Mouse (Mus musculus) lung, embryonic 14.5 days (tissue): ENCODE measurements around the gene Il6ra. TPM values are rescaled to one million over a fixed set of nuclear protein-coding genes. Genes with fewer than 3 reads are reported as not detected.

Experiments
- ATAC-seq: fragments of 200-750 bp; cut with Nextera tagmentation; 2 replicates; pipeline ENCODE4 v1.8.0; 2017; ENCODE audit warnings: mild to moderate bottlenecking, moderate TSS enrichment, moderate library complexity; ENCODE audit not compliant: insufficient read depth
- DNase-seq: peaks from one replicate; pipeline ENCODE4 v3.0.0-alpha.2; 2015
- H3K27ac ChIP-seq: fragments of 300-500 bp; sonication (generic); 2 replicates; pipeline ENCODE4 v1.5.1; 2014; ENCODE audit warnings: low read depth, mild to moderate bottlenecking, moderate library complexity
- H3K27me3 ChIP-seq: fragments of 300-500 bp; sonication (generic); 2 replicates; pipeline ENCODE4 v1.6.1; 2014; ENCODE audit warnings: low read length, control low read depth; ENCODE audit not compliant: insufficient read depth
- H3K36me3 ChIP-seq: fragments of 300-500 bp; sonication (generic); 2 replicates; pipeline ENCODE4 v1.6.1; 2014; ENCODE audit warnings: control low read depth; ENCODE audit not compliant: insufficient read depth
- H3K4me1 ChIP-seq: fragments of 300-500 bp; sonication (generic); 2 replicates; pipeline ENCODE4 v1.6.1; 2014; ENCODE audit warnings: antibody characterized with exemption, control low read depth; ENCODE audit not compliant: insufficient read depth
- H3K4me2 ChIP-seq: fragments of 300-500 bp; sonication (generic); 2 replicates; pipeline ENCODE4 v1.6.1; 2014; ENCODE audit warnings: mild to moderate bottlenecking
- H3K4me3 ChIP-seq: fragments of 300-500 bp; sonication (generic); 2 replicates; pipeline ENCODE4 v1.5.1; 2014; ENCODE audit warnings: low read depth, low read length
- H3K9ac ChIP-seq: fragments of 300-500 bp; sonication (generic); 2 replicates; pipeline ENCODE4 v1.6.1; 2014
- H3K9me3 ChIP-seq: fragments of 300-500 bp; sonication (generic); 2 replicates; pipeline ENCODE4 v1.6.1; 2016; ENCODE audit warnings: low read depth, low read length, control low read depth
- CTCF ChIP-seq: IDR thresholded peaks from 2 replicates; pipeline ENCODE4 v1.5.1; 2016; ENCODE audit warnings: antibody characterized with exemption, low read depth
- WGBS: fragments of 180-500 bp; shearing (Covaris S2); extraction: QIAGEN DNeasy Blood & Tissue Kit; methylation state at CpG from one replicate; pipeline ENCODE4 v1.1.7; 2014; 5-methylcytosine and 5-hydroxymethylcytosine counted together
- polyA plus RNA-seq: library from polyadenylated mRNA; unstranded; fragments of >200 nt; fragmentation: Nextera tagmentation; extraction: Ambion mirVana; gene quantifications from 2 replicates; pipeline ENCODE4 v1.2.1, GENCODE M21; 2014

Il6ra gene
- polyA plus RNA-seq, 1 experiment from 2014 or later, result 1.4 TPM

DNA sequence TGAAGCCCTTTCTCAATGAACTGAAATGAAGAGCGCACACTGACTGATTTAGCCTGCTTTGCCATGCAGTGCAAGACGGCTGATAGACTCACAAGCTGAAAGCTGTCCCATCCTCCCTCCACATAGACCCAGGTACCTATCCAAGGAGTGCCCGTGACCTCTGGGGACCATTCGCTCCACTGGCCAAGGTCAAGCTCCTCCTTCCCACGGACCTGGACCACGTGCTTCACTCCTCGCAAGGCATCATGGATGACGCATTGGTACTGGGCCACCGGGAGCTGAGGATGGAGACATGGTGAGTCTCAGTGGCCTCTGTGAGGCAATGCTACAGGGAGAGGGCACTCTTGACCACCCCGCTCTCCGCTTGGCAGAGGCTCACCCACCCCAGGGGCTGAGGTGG is 27.2 kb downstream of the Il6ra start:
- Histone ChIP-seq H3K27me3 (no peaks in the 10 kb centered on the region), H3K4me2 (no peak overlapping the region), H3K4me1 (no peaks in the 10 kb centered on the region), H3K27ac (no peak overlapping the region), H3K4me3 (no peak overlapping the region), H3K9me3 (no peaks in the 10 kb centered on the region), H3K36me3 (no peaks in the 10 kb centered on the region), H3K9ac (no peak overlapping the region)
- TF ChIP-seq CTCF, result no peak
- 90% methylated on average over 11 of the region's 11 CpGs for whole genome bisulfite sequencing
- DNase-seq (no peak), ATAC-seq (no peak)

DNA sequence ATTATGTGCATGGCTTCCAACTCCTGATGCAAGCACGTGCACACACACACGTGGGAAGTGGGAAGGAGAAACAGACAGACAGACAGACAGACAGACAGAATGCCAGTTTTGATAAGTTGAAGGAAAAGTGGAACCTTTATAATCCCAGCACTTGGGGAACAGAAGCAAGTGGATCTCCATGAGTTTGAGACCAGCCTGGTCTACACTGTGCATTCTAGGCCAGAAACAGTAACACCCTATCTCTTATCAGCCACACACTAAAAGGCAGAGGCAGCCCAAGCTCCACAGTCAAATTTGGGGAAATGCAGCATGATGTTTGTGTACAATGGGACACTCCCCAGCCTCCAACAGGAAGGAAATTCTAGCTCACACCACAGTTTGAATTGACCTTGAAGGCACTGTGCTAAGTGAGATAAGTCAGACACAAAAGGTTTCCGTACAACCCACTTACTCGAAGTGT is 29.4 kb downstream of the Il6ra start:
- TF ChIP-seq CTCF, result no peak
- ATAC-seq, result no peak
- 64% methylated on average over 4 of the region's 4 CpGs for WGBS

DNA sequence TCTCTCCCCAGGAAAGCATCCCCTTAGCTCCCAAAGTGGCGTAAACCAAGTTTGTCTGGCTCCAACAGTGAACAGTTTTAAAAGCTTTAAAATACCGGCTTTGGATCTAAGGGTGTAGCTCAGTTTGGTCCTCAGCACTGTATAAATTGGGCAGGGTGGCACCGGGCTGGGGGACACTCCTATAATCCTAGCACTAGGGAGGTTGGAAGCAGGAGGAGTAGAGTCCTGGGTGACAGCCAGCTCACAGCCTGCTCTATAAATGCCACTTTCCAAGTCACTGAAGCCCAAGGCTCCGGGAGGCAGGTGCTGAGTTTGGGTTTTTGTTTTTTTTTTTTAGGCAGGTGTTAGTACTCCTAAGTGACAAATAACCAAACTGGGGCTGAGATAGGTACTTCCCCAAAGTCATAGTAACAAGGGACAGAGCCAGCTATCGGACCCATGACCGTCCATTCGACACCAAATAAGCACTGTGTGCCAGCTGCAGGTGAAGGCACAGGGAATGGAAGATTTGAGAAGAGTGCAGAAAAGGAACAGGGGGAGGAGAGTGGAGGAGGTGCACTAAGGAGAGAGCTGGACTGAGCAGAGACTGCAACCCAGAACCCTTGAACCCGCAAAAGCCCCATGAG is 30.3 kb downstream of the Il6ra start:
- Histone ChIP-seq H3K9ac (no peak overlapping the region), H3K4me3 (no peak overlapping the region), H3K36me3 (no peaks in the 10 kb centered on the region), H3K4me1 (no peaks in the 10 kb centered on the region), H3K9me3 (no peaks in the 10 kb centered on the region), H3K4me2 (no peak overlapping the region), H3K27me3 (no peaks in the 10 kb centered on the region), H3K27ac (no peak overlapping the region)
- DNase-seq, result no peak
- WGBS, result 74% methylated on average over 8 of the region's 8 CpGs
- no peak for ATAC-seq
- TF ChIP-seq CTCF, result no peak

More for the DNA sequence above, 29.4 kb downstream of the Il6ra start:
- peak; percentile 29 for DNase-seq
- Histone ChIP-seq H3K36me3 (no peaks in the 10 kb centered on the region), H3K9me3 (no peaks in the 10 kb centered on the region), H3K4me3 (no peak overlapping the region), H3K4me2 (no peak overlapping the region), H3K4me1 (no peaks in the 10 kb centered on the region), H3K27me3 (no peaks in the 10 kb centered on the region), H3K27ac (no peak overlapping the region), H3K9ac (no peak overlapping the region)

DNA sequence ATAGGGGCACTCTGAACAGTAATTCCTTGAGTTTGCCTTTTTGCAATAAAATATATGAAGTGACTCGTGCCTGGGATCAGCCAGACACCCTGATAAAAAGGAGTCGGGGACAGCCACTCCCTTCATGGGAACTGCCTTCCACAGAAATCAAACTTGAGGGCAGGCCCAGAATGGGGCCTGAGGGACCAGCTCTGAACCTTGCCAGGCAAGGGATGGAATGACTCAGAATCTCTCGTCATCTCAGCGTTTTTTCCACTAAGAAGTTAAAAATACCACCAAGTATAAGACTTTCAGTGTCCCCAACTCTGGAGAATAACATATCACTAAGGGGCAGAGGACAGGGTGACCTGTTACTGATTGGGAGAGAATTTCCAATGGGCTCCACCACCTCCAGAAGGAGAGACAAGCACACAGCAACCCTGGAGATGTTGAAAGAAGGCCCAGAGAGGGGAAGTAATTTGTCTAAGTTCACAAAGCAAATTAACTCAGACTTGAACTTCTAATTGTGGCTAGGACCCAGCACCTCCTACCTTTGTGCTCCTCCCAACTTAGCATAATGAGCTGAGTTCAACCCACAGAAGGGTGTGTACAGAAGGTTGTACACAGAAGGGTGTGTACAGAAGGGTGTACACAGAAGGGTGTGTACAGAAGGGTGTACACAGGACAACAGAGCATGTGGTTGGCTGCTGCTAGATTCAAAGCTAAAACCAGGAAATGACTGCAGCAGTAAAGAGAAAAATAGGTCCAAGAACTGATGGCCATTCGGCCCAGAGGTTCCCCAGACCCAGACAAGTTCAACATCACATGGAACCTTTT is 32.8 kb downstream of the Il6ra start:
- no peak overlapping the region for H3K9ac ChIP-seq
- H3K27ac ChIP-seq, result no peak overlapping the region
- DNase-seq, result no peak
- H3K36me3 ChIP-seq, result no peaks in the 10 kb centered on the region
- H3K4me2 ChIP-seq, result no peak overlapping the region
- no peak for ATAC-seq
- TF ChIP-seq CTCF, result no peak
- H3K4me3 ChIP-seq, result no peak overlapping the region
- no peaks in the 10 kb centered on the region for H3K27me3 ChIP-seq
- H3K4me1 ChIP-seq, result no peaks in the 10 kb centered on the region
- no peaks in the 10 kb centered on the region for H3K9me3 ChIP-seq
- WGBS, result 63% methylated on average over 5 of the region's 5 CpGs

DNA sequence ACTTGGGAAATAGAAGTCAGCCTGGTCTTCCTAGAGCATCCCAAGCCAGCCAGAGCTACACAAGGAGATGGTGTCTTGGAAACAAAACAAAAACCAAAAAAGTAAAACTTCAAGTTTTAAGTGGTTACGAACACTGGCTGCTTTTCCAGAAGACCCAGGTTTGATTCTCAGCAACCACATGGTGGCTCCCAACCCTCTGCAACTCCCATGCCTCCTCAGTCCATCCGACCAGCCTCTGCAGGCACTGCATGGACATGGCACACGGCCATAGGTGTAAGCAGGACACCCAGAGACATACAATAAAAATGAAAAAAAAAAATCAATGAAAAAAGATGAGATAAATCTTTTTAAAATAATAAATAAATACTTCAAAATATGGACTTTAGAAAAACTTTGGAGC is 33.7 kb downstream of the Il6ra start:
- Histone ChIP-seq H3K4me2 (no peak overlapping the region), H3K9ac (no peak overlapping the region), H3K4me1 (no peaks in the 10 kb centered on the region), H3K27me3 (no peaks in the 10 kb centered on the region), H3K4me3 (no peak overlapping the region), H3K36me3 (no peaks in the 10 kb centered on the region), H3K27ac (no peak overlapping the region), H3K9me3 (no peaks in the 10 kb centered on the region)
- WGBS, result 62% methylated on average over 3 of the region's 3 CpGs
- ATAC-seq (no peak), DNase-seq (no peak)
- TF ChIP-seq CTCF, result 0 out of 2 replicates have a peak, but pooled peaks have one; percentile 5

DNA sequence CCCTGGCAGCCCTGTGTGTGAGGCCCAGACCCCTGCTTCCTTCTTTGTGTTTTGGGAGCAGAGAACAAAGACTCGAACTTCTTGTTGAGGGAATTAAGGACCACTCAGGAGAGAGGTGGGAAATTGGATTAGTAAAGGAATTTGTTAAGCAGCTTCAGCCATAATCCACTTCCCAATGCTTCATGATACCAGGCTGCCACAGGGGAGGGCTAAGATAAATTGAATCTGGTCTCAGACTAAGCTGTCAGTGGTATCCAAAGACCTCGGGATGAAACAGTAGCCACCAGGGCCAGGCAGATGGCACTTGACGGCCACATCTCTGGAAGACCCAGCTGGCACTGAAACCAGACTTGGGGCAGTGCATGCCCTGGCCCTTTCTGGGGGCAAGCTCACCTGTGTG is 34.5 kb downstream of the Il6ra start:
- no peak overlapping the region for H3K27ac ChIP-seq
- no peaks in the 10 kb centered on the region for H3K9me3 ChIP-seq
- no peak overlapping the region for H3K9ac ChIP-seq
- no peaks in the 10 kb centered on the region for H3K36me3 ChIP-seq
- TF ChIP-seq CTCF, result no peak
- no peak overlapping the region for H3K4me3 ChIP-seq
- ATAC-seq (no peak), DNase-seq (no peak)
- no peaks in the 10 kb centered on the region for H3K4me1 ChIP-seq
- no peaks in the 10 kb centered on the region for H3K27me3 ChIP-seq
- no peak overlapping the region for H3K4me2 ChIP-seq
- 33% methylated on average over 3 of the region's 3 CpGs for WGBS

DNA sequence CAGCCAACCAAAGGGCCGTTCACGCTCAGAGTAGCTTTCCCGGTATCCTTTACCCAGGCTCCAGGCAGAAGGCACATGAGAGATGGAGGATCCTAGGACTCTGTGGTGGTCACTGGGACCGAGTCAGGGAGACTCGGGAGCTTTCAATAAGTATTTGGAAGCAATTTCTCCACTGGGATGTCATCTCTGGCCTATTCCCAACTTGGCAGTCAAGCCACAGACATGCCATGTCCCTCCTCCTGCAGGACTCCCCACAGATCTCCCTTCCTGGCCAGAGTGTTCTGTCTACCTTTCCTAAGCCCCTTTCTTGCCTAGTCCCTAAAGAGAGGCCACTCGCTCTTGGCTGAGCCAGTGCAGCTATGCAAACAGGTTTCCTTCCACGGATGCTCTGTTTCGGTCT is 35.9 kb downstream of the Il6ra start:
- Histone ChIP-seq H3K9me3 (no peaks in the 10 kb centered on the region; the same call in 1 of the 2 replicates), H3K27ac (no peak overlapping the region), H3K4me1 (no peaks in the 10 kb centered on the region), H3K4me3 (no peak overlapping the region), H3K9ac (no peak overlapping the region), H3K36me3 (no peaks in the 10 kb centered on the region), H3K27me3 (no peaks in the 10 kb centered on the region), H3K4me2 (no peak overlapping the region)
- ATAC-seq (no peak), DNase-seq (no peak)
- WGBS, result 77% methylated on average over 8 of the region's 8 CpGs
- no peak for TF ChIP-seq CTCF
